Mouse (Mus musculus) CD4-positive, CD25-positive, alpha-beta regulatory T cell, adult 2 months (primary cell): ENCODE data around the gene 4931428F04Rik.
A peak's percentile ranks its signal among the peaks of the same experiment; 100 is the strongest.

Source experiments
- DNase-seq: peaks from one replicate; pipeline ENCODE4 v3.0.0-alpha.2; 2012; ENCODE audit warnings: low read depth, low spot score

4931428F04Rik gene

DNA sequence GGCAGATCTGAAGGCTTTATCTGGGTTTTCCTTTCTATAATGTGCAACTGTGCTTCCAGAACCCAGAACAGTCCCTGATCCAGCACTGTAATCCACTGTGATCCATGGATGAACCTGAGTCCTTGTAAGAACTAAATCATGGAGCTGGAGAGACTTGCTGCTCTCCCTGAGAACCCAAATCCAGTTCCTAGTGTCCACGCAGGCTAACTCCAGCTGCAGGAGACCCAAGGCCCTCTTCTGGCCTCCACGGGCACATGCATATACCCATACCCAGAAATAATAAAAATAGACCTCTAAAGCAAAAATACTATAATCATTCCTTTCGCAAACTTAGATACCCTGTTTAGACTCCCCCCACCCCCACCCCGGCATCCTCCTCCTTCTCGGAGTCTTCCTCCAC is 1.4 kb downstream of the 4931428F04Rik start:
- no peak for DNase-seq

DNA sequence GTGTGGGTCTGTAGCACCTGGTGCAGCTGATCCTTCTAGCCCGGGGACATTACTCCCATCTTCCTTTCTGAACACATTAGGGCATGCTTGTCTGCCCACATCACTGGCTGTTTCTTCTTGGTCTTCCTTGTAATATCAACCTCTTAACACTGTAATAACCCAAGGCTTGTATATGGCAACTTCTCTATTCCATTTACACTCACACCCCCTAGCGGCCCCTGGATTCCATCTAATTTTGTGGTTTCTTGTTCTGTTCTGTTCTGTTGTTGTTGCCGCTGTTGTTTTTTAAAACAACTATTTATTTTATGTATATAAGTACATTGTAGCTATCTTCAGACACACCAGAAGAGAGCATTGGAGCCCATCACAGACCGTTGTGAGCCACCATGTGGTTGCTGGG is 2.8 kb downstream of the 4931428F04Rik start:
- DNase-seq, result no peak

DNA sequence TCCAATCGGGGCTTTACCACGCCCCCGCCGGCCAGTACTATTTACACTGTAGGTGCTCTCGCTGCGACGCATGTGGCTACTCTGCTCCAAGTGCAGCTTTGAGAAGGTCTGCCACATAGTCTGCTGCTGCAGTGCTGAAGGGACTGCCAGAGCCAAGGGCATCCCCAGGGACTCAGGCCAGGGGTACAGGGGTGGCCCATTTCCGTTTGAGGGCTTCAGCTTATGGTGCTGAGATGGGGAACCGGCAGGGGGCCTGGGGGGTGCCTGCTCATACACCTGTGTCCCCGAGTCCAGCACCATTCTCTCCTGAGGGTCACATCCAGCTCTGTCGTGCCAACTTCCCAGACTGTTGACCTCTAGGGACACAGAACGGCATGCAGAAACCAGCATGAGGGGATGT is 4.2 kb downstream of the 4931428F04Rik start:
- no peak for DNase-seq

DNA sequence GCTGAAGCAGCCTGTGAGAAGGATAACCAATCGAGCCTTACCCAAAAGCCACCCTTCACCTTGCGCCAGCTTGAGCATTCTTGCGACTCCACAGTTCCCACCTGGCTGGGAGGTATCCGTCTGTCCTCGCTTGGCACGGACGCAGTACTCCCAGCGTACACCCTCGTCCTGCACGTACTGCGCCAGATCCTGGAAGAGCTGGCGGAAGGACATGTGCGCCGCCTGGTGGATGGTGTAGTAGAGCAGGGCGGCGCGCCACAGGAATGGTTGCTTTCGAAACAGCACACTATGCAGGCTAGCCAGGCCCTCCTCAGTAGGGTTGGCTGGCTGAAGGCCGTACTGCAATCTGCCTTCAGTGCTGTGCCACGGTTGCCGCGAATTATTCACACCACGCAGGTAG is 6.6 kb downstream of the 4931428F04Rik start:
- DNase-seq, result peak; percentile 80

DNA sequence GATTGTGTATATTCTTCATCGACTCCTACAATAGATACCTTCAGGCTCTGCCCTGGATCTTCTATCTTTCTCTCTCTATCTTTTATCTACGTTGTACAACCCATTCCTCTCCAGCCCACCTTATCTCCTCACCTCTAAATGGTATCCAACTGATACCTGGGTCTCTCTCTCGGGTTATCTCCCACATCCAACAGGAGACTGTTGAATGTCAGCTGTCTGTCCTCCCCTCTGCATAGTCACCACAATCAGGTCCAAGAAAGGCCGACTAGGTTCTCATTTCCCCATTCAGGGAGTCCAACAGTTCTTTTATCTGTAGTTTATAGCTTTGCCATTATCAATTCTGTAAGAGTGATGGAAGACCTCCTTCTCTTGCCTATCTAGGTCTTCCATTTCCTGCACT is 7.4 kb downstream of the 4931428F04Rik start:
- DNase-seq, result no peak

DNA sequence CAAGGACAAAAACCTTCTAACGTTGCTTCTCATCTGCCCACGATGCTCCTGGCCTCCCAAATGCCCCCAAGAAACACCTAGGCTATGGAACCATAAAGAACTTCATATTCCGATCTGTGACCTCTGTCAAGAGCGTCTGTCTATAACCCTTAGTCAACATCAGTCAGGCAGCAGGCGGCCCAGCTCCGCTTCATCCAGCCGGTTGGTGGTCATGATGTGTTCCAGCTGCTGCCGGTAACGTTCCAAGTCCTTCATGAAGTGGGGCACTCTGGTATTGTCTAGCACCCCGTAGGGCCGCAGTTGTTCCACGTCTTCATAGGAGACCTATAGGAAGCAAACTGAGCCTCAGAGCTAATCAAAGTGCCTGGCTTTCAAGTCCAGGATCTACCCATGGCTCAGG is 7.8 kb downstream of the 4931428F04Rik start:
- no peak for DNase-seq

DNA sequence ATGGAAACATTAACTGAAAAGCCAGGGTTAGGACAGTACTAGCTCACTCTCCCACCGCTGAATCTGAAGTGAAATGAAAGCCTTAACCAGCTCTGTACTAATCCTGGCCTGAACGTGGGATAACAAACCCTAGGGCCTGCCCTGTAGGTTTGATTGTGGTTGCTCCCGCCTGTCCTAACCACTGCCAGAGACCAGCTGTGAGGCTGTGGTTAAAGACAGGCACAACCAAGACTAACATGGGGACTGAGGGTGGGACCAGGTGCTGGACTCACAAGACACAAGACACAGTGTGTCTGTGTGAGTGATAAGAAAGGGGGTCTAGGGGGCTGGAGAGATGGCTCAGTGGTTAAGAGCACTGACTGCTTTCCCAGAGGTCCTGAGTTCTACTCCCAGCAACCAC is 9.1 kb downstream of the 4931428F04Rik start:
- DNase-seq, result no peak

DNA sequence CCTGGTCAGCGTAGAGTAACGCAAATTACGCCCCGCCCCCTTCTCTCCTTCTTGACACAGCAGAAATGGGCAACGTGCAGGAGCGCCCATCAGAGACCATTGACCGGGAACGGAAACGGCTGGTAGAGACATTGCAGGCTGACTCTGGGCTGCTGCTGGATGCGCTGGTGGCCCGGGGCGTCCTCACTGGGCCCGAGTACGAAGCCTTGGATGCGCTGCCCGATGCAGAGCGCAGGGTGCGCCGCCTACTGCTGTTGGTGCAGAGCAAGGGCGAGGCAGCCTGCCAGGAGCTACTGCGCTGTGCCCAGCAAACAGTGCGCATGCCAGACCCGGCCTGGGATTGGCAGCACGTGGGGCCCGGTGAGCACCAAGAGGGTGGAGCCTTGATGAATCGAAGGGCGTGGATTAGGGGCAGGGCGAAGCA is 10.7 kb downstream of the 4931428F04Rik start:
- peak; percentile 73 for DNase-seq

DNA sequence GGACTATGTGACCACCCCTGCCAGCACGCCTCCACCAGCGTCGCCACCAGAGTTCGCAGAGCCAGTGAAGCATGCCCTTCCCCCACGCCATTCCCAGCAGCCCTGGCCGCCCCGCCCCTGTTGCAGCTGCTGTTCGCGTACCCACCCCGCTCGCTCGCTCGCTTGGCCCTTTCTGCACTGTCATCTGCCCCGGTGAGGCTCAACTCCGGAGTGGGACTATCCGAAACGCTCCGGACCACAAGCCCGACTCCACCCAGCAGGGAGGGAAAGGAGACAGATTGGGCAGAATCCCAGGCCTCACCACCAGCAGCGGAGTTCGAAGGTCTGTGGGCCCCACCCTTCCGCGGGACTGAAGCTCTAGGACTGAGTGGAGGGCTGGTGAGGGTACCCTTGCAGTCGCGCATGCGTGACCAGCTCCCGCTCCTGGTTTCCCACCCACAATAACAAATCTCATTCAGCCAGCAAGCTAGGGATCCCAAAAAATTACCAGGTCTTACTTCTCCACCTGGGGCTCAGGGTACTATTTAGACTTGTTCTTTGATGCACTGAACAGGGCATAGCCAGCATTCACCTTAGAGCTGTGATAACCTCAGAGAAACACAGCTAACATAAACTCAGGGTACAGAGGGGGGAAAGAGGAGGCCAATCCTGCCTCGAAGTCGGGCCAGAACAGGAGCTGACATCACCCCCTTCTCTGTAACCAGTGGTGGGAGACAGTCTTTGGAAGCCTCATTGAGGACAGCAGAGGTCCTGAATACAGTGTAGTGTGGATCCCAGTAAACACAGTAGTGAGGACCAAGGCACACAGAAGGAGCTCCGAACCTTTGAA is 13.2 kb downstream of the 4931428F04Rik start:
- DNase-seq, result peak; percentile 31

DNA sequence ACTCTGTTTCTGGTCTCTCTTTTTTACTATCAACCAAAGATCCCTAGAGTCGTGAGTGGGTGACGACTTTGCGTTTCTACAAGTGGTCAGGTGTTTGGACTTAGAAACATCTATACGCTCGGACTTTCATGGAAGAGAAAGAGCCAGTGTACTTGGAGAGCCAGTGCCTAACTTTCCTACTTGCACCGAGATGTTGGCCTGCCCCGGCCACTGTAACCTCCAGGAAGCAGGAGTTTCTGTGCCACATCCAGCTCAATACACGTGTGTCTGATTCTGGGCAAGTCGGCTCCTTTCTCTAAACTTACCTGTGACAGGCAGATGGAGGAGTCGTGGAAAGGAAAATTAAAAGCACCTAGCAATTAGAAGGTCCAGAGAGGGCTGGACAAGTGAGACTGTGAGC is 13.8 kb downstream of the 4931428F04Rik start, which contains the start of gene Nol3:
Gene Nol3 (plus strand): TSS at position 301 of the 400 bp plus-strand sequence.
- DNase-seq, result no peak

DNA sequence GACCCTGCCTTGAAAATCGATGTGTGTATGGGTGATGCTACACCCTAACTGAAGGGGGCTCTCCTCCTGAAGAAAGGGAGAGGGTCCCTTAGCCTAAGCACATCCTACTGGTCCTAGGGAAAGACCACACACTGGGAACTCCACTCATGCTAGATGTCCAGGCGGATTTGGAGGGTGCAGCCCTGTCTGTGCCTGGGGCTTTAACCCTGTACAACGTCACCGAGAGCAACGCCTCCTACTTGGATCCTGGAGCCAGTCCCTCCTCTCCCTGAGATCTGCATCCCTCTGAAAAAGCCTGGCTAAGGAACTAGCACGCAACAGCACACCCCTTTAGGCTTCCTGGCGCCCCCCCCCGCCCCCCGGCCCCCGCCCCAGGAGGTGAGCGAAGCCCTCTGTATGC is 14.3 kb downstream of the 4931428F04Rik start:
- DNase-seq, result no peak

DNA sequence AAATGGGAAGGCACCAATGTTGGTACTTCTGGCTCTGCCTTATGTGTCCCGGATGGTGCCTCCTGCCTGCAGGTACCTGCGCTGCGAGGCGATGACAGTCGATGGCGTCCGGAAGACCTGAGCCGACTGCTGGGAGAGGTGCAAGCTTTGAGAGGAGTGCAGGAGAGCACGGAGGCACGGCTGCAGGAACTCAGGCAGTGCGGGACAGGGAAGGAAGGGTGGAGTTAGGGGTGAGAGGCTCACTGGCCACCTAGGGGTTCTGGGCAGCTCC is 18.8 kb downstream of the 4931428F04Rik start:
- DNase-seq, result peak; percentile 43

DNA sequence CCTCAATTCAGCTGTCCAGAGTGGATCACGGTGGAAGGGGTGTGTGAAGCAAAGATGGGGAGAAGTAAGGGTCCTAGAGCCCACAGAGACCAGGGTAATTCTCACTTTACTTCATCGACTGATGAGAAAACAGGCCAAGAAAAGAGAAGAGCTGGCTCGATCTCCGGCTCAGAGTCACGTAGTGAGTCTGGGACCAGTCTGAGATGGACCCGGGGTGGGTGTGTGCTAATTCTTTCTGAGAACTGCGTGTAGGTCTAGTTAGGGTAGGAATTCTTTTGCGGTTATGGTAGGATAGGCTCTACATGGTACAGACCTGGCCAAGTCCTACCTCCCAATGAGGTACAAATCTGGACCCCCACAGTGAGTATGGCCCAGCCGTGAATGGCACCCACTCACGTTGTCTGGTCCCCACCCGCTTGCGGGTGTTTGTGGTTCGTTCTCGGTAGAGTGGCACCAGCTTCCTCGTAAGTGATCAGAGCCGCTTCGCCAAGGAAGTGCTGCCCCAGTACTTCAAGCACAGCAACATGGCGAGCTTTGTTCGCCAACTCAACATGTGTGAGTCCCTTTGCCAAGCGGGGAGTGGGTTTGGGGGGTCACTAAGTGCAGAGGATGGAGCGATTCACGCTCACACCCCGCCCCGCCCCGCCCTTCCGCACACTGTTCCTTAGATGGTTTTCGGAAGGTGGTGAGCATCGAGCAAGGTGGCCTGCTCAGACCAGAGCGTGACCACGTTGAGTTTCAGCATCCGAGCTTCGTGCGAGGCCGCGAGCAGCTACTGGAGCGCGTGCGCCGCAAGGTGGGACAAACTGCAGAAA is 19.4 kb downstream of the 4931428F04Rik start:
- DNase-seq, result peak; percentile 46

DNA sequence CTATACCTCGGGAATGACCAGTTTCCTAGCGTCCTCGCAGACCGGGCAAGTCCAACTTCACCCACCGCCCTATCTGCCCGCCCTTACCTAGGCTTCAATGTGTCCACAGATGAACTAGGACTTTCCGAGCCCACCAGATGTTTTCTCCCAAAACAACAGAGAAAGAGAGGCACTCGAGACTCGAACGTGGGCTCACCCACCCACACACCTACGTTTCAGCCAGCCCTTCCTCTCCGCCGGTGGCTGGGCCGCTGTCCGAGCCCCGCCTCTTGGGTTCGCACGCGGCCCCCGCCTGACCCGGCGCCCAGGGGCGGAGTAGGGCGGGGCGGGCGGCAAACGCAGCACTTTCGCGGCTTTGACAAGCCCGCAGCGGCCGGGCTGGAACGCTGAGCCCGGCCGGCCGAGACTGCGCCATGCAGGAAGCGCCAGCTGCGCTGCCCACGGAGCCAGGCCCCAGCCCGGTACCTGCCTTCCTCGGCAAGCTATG is 20.2 kb downstream of the 4931428F04Rik start, which contains the start of gene Hsf4:
Gene Hsf4 (plus strand): TSS at position 341 of the 487 bp plus-strand sequence.
- peak; percentile 53 for DNase-seq

DNA sequence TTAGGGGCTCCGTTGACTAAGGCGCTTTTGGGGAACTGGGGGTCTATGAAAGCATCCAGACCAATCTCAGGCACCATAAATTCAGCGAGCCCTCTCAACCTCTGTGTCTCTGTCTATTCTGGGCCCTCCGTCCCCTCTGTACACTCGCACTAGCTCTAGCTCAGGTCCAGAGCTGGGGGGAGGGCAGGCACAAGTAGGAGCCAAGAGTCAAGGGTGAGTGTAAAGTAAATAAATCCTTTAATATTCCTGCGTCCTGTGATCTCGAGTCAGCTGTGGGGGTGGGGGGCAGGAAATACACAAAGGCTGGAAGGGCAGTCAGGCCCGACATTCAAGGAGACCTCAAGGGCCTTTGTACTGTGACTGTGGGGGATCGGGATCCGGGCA is 20.6 kb downstream of the 4931428F04Rik start:
- no peak for DNase-seq

DNA sequence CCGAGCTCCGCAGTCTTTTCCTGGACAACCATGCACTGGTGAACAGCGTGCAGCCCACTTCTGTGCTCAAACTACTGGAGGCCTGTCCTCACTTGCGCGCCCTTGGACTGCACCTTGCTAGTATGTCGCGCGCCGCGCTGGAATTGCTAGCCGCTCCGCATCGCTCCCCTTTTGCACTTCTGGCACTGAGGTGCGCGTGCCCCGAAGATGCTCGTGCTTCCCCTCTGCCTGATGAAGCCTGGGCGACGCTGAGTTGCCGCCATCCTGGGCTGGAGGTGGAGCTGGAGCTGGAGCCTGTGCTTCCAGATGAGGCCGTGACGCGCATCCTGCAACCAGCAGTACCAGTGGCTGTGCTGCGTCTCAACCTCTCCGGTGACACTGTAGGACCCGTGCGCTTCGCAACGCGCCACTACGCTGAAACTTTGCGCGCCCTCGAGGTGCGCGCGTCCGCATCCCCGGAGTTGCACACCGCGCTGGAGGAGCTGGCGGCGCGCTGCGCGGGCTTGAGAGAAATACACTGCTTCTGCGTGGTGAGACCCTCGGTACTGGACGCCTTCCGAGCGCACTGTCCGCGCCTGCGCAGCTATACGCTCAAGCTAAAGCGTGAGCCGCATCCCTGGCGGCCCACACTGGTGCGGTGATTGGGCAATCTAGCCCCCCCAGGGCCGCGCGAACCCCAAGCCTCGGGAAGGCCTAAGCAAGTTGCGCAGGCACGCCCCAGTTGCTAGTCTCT is 21.2 kb downstream of the 4931428F04Rik start:
- no peak for DNase-seq

DNA sequence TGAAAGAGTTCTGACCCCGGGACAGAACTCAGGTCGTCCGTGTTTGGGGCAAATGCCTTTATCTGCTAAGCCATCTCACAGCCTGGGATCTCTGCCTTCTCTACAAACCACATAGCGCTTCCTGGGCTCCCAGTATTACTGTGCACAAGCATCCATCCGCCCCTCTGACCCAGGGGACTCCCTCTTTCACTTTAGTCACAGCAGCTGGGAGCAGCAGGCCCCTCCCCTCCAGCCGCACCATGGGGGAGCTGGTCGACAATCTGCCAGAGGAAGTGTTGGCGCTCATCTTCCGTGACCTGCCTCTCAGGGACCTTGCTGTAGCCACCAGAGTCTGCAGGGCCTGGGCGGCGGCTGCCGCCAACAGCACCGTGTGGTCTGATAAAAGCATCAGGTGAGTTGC is 22.9 kb downstream of the 4931428F04Rik start:
- peak; percentile 66 for DNase-seq

DNA sequence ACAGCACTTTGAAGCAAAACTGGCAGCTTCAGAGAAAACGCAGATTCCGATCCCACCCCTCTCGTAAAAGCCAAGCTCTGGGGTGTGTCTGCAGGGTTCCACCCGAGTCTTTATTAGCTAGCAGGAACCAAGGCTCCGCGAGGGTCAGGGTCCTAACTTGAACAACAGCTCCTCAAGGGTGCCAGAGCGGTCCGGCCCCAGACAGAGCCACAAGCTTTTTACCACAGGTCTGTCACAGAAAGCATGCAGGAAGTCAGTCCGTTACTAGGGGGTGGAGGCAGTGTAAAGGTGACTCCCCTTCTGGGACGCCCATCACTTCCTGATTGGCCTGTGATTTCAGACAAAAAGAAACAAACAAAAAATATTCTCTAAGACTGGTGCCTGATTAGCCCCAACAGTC is 24.5 kb downstream of the 4931428F04Rik start:
- peak; percentile 82 for DNase-seq

DNA sequence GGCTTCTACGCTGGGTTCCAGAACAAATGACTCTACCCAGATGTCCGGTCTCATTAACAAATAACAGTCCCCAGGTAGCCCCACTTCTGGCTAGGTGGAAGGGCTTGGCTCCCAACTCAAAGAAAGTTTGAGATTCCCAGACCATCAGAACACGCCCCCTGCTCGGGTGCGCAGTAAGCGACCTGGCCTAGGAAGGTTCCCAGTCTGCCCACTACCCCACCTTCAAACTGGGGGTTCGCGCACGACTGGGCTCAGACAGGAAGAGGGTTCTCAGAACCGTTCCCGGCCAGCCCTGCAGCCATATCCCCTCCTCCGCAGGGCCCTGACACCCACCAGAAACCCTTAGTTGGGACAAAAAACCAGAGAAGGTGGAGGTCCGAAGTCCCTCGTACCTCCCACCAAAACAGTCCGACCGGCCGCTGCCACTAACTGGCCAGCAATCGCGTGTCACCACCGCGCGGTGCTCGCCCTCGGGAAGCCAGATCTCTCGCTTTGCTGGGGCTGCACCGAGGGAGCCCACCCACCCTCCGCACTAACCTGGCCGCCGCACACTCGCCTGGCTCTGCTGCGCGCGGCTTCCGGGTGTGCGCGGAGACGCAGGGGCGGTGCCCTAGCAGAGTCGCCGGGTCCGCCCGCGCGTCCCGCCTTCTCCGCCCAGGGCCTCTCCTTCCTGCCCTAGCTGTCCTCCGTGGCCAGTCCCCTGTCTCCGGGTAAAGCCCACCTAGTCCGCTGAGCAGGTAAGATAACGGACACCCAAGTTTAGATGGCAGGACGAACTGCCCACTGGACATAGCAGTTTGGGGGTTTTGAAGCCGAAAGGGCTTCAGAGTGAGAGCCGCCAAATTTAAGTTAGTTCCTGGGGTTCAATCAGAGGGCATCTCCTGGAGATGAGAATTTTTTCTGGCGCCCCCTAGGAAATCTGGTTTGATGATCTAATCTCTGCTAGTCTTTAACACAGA is 25.4 kb downstream of the 4931428F04Rik start, which contains the start of the genes Tradd and Fbxl8:
Gene Tradd (minus strand): TSS at position 586 of the 959 bp plus-strand sequence.
Gene Fbxl8 (plus strand): TSS at position 625 of the 959 bp plus-strand sequence.
- peak; percentile 85 for DNase-seq

DNA sequence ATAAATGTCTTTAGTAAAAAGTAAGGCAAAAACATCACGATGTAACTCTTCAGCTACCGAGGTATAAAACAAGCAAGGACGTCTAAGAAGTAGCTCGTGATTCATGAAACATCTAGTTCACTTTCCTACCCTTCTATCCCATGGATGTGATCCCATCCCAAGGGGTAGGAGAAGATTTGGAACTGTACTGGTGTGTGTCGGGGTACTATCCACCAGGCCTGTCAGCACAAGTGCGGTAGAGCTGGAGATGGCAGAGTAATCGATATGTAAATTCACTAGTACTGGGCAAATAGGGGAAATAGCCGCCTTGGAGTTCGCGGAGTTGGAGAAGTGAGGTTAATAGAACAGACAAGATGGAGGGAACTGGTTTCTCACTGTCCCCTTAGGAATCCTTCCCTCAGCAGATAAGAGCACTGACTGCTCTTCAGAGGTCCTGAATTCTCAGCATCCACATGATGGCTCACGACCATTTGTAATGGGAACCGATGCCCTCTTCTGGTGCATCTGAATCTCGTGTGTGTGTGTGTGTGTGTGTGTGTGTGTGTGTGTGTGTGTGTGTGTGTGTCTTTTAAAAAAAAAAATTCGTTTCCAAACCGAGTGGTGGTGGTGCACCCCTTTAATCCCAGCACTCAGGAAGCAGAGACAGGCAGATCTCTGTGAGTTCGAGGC is 26.3 kb downstream of the 4931428F04Rik start:
- peak; percentile 30 for DNase-seq
